Mouse (Mus musculus): ENCODE measurements around the gene H2-DMb1.
A peak's percentile ranks its signal among the peaks of the same experiment; 100 is the strongest.
"Not testable (repeated sequence)": the region's sequence is repeated elsewhere in the genome, so short reads cannot be mapped to it uniquely, and the experiment has no call there.

Gene H2-DMb1

DNA sequence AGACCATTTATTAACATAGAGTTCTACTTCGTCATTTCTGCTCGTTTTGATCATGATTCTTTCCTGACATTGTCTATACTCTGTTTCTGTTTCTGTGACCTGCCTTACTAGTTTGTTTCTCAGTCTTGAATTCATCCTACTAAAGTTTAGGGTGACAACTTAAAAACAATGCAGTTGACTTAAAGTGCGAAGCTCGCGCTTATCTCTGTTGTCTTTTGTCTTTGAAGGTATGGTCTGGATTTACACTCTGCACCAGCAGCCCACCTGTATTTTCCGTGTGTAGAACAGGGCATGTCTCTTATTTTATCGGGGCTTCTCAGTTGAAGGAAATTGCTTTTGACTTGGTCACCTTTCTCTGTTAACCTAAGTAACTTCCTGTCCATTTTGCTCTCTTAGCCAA lies 29.8 kb upstream of the H2-DMb1 start:
- no peak for DNase-seq (ENCODE audit: low spot score in 2 of 2)

DNA sequence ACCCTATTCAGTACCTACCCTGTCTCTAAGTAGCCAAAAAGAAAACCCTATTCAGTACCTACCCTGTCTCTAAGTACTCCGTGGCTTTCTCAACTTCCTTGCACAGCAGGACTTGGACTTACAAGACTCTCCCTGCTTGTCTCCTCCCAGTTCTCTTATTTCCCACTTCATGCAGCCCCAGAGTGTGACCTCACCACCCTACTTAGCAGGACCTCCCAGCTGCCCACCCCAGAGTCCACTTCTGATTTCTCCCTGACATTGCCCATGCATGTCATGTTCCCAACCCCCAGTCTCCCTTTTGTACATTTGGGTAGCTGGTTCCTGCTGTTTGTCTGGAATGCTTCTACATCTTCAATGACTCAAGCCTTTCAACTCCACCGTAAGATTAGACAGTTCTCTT lies 29.4 kb upstream of the H2-DMb1 start:
- no peak for DNase-seq (ENCODE audit: low spot score in 2 of 2)

DNA sequence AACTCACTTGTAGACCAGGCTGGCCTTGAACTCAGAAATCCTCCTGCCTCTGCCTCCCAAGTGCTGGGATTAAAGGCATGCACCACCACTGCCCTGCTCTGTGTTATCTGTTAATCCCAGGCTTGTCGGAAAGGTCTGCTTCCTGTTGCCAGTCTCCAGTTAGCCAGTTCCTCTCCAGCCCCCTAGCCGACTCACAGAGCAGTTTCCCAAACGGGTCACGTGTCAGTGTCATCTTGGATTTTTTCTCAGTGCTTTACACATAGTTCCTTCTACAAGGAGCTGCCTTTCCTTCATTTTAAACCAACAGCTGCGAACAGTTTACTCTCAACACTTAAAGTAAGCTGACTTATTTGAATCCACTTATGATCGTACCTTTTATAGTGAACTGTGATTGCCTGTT lies 28.2 kb upstream of the H2-DMb1 start:
- DNase-seq (ENCODE audit: low spot score in 2 of 2), result no peak

DNA sequence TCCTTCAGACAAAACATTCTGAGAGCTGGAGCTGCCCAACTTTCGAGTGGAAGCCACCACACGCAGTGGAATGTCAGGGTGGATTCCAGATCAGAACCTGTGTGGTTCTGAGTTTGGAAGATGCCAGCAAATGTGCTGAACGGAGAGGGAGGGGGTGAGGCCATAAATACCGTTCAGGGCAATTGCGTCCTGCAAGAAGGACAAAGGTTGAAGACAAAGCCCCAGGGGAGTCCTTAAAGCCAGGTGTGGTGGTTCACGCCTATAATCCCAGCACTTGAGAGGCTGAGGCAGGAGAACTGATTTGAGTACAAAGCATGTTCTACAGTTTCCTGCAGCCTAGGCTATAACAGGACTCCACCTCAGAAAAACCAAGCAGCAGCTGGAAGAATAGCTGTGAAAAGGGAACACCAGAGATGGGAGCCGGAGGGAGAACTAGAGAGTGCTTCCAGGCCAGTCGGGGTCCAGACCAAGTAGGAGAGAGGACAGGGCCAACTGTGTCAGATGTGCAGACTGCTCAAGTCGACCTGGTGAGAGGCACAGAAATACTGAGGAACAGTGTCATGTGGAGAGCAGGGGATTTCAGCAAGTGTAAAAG lies 25.9 kb upstream of the H2-DMb1 start:
- DNase-seq (ENCODE audit: low spot score in 2 of 2), result no peak

DNA sequence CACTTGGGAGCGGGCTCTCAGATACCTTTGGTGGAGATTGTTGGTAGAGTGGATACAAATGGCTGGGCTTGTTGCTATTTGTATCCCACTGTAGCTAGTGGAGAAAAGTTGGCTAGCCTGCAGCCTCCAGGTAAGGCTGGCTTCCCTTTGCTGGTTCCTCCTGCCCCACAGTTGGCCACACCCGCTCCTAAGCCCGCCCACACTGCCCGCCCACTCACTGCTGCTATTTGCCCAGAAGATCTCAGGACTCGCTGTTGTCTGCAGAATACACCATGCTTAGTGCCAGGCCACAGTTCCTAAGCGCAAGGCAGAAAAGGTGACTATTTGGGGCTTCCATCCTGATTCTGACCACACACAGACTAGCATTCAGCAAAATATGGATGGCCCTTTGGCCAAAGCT lies 25.4 kb upstream of the H2-DMb1 start:
- peak; percentile 41 to 49 for DNase-seq (ENCODE audit: low spot score in 2 of 2)

DNA sequence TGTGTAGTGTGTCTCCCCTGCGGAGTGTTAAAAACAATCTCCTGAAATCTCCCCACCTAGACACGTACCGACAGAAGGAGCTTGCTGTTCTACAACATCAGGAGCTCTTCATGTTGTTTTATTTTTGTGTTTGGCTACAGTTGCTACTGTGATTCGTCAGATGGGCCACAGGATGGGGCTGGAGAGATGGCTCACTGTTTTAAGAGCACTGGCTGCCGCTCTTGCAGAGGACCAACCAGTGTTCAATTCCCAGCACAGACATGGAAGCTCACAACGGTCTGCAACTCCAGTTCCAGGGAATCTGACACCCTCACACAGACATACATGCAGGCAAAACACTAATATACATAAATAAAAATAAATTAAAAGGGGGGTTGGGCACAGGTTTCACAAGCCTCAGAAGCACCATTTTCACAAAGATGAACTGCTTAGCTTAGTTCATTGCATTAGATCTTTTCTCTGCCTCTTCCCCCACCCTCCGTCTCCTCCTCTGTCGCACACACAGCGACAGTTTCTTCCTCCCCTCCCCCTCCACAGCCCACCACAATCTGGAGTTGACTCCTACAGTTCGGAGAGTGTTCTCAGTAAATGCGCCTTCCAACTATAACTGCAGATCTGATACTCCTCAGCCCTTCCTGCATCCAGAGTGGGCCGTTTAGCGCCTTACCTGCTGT lies 24.5 kb upstream of the H2-DMb1 start:
- DNase-seq (ENCODE audit: low spot score in 2 of 2), result peak; percentile 49 to 52

DNA sequence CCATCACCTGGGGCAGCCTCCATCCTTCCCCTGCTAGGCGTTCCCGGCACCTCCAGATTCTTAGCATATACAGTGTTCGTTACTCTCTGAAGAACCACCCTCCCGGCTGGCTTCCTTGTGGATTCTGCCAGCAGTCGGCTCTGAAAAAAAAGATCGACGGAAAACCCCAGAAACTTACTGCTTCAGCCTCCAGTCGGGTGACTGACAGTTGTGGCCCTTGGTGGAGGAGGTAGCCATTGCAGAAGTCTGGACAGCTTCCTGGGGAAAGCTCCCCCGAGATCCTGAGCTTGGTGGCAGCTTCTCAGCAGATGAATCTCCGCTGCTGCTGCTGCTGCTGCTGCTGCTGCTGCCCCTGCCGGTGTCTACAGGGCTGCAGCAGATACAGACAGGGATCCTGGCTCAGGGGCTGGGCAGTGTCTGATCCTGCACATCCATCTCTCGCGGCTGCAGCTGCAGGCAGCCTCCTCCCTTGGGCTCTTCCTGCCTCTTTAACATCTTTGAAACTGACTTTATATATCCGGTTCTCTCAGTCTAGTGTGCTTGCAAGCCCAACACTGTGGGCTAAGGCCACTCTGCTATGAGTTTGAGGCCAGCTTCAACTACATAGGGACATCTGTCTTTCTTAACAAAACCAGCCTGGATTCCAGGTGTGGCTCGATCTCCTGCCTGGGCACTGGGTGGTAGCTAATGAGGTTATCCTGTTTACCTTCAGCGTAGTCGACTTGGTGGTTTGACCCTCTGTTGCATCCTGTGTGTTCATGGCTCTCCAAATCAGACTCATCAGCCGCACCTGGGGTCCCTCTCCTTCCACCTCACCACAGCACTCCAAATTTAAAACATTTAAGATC lies 23.7 kb upstream of the H2-DMb1 start:
- peak; percentile 51 to 60 for DNase-seq (ENCODE audit: low spot score in 2 of 2)

DNA sequence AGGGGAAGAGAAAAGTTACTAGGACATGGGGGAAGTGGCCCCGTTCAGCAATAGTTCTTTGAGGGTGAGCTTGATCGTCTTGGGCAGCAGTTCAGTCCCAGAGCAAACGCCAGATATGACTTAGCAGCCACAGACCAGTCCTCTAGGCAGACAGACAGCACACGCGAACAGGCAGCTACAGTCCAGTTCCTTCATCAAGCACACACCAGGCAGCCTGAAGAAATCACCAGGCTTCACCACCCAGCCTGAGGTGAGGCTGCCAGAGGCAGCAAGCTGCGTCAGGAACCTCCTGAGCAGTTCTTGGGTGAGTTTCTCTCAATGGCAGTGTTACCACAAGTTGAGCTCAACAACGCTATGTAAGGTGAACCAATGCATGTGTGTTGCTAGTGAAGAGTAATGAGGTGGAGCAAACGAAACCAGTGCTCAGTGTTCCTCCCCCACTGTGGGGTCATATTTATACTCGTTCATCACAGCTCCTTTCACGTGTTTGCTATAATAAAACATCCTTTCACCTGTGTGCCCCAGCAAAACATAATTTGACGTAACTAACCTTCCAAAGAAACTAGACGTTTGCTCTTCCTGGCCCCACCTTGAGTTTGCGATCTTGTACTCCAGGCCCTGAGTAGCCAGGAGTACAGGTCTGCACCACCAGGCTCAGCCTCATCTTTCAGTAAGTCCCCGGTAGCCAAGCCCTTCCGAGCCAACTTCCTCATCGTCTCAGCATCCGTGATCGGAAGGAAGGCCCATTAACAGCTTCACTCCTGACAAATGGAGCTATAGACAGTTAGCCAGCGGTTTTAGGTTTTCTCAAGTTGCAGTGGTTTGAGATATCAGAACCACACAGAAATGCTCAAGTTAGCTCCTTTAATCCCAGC lies 22.6 kb upstream of the H2-DMb1 start:
- no peak for DNase-seq (ENCODE audit: low spot score in 2 of 2)

DNA sequence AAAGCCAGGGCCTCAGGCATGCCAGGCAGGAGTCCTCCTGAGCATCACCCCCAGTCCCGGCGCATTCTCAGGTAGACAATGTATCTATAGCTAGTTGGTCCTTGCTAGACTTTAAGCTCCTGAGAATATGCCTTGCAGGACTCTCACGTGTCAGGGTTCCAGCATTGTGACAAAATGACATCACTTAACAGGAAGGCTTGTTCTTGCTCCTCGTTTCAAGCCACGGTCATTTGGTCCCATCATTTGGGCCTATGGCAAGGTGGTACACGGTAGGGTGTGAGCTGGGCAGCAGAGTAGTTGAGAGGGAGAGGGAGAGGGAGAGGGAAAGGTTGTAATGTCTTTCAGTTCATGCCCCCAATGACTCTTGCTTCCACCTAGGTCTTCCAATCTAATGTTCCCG lies 21.0 kb upstream of the H2-DMb1 start:
- no peak for DNase-seq (ENCODE audit: low spot score in 2 of 2)

DNA sequence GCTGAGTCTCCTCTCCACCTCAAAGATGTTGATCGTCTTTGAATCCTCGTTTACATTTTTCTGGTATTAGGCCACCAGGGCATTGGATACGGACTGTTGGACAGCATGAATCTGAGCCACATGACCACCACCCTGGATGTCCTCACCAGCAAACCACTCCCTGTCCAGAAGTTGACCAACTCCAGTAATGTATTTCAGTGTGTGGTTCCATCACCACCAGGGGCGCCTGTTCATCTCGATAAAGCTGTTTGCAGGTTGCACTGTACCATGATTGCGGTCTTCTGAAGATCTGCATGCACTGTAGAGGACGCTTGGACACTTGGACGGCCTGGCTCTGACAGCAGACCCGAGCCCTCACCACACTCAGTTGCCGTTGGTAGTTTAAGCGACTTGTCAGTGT lies 19.6 kb upstream of the H2-DMb1 start:
- no peak for DNase-seq (ENCODE audit: low spot score in 2 of 2)

DNA sequence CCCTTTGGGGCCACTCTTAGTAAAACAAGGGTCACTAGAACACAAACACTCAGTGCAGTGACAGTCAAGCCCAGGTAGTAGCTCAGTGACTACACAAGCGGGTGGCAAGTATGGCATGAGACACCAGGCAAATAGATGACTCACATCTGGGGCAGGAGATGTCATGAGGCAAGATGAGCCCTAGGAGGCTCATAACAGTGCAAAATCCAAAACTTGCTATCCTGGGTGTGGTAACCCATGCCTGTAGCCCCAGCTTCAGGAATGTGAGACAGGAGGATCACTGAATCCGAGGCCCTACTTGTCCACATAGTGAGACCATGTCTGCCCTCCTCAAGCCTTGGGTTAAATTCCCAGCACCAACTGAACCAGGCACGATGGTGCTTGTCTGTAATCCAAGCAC lies 18.4 kb upstream of the H2-DMb1 start:
- DNase-seq (ENCODE audit: low spot score in 2 of 2), result no peak

DNA sequence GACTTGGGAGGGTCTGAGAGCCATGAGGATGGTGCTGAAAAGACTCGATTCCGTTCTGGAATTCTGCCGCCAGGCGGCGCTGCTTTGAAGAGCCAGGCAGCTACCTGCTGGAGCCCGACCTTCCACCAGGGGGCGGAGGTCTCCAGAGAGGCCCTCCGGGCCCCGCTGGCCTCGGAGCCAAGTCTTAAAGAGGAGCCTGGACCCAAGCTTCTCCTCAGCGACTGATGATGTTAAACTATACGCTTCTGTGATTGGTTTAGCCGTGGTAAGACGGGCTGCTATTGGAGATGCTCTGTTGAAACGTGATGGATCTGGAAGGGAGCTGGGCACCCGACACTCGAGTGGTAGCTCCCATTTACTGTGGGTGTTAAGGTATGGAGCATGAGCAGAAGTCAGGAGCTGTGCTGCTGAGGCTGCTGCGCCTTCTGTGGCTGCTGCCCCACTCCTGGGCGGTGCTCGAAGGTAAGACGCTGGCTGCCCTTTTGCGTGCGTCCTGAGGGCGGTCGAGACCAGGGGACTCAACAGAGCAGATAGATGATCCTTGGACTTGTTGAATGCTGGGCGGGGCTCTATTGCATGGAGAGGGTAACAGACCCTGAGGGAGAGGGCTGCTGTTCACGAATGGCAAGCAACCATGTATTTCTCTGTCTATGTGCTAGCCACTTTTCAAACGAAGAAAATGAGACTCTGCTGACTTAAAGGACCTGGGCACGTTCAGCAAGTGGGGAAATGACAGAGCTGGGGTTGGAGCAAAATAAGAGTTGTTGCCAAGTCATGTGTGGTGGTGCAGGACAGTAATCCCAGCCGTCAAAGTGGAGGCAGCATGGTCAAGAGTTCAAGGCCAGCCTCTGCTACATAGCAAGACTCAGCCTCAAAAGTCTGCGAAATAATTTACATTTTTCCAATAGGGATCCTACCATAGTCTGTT lies 17.3 kb upstream of the H2-DMb1 start:
- peak; percentile 95 to 100 for DNase-seq (ENCODE audit: low spot score in 2 of 2)

DNA sequence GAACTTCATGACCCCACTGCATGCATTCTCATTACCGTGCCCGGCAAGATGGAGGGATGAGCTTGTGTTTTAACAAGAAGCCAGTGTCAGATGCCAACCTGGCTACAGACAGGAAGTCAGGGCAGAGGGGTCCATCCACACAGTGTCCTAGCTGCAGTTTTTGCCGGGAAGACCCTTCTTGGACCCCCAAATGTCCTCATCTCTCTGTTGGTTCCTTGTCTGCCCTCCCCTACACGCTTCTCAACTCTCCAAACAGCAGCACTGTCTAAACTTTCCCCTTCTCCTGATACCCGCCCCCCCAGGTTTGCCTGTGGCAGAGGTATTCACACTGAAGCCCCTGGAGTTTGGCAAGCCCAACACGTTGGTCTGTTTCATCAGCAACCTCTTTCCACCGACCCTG lies 15.3 kb upstream of the H2-DMb1 start:
- no peak for DNase-seq (ENCODE audit: low spot score in 2 of 2)

DNA sequence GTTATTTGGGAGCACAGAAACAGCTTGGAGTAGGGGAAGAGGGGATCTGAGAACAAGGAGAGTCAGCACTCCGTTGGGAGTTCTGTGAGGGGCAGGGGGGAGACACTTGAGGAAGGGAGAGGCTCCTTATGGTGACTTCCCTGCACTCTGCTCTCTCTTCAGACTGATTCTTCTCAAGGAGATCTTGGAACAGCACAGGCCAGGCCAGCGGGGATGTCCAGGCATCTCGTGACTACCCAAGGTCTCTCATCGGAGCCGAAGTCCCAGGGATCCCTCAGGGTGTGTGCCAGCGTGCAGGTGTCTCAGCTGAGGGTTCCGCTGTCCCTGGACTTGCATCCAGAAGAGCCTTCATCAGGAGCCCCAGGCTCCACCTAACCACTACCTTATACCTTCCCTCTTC lies 14.2 kb upstream of the H2-DMb1 start:
- no peak for DNase-seq (ENCODE audit: low spot score in 2 of 2)

DNA sequence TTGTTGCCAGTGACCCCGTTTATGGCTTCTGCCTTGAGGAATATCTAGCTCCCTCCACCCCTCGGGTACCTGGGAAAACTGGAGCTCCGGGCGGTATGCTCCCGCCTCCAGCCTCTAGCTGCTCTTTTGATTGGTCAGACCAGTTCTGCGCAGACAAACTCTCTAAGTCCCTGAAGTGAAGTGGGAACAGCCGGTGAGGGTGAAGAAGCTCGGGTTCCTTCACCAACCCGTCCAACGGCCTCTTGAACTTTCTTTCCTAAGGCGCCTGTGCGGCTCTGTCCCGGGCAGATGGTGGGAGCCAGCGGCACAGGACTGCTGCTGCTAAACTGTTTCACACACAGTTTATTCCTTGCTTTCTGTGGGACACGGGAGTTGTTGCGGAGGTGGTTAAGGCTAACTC lies 13.5 kb upstream of the H2-DMb1 start:
- DNase-seq (ENCODE audit: low spot score in 2 of 2), result no peak

DNA sequence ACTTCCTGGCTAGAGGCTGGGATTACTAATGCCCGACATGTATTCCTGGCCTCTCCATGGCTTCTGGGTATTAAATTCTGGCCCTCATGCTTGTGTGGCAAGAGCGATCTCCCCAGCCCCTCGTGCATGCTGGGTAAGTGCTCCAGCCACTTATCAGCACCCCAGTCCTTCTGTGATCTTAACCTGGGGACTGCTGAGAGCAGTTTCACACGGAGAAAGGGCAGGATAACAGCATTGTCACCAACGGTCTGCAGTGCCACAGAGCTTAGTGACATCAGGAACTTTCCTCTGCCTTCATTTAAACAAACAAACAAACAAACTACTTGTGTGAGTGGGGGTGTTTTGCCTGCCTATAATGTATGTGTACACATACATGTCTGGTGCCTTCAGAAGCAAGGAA lies 12.6 kb upstream of the H2-DMb1 start:
- DNase-seq (ENCODE audit: low spot score in 2 of 2), result no peak

DNA sequence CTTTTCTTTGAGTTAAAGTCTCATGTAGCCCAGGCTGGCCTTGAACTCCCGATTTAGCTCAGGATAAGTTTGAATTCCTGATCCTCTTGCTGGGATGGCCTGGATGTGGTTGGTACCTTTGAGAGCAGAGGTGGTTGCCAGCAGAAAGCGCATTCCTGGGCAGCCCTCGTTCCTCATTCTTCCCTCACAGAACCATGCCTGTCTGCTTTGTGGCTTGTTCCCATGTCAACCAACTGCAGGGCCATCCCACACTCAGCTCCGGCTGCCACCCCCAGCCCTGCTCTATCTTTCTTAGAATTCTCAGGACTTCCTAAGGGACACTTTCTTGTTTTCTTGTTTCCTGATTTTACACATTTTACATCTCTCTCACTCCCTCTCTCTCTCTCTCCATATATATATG lies 11.4 kb upstream of the H2-DMb1 start:
- no peak for DNase-seq (ENCODE audit: low spot score in 2 of 2)

DNA sequence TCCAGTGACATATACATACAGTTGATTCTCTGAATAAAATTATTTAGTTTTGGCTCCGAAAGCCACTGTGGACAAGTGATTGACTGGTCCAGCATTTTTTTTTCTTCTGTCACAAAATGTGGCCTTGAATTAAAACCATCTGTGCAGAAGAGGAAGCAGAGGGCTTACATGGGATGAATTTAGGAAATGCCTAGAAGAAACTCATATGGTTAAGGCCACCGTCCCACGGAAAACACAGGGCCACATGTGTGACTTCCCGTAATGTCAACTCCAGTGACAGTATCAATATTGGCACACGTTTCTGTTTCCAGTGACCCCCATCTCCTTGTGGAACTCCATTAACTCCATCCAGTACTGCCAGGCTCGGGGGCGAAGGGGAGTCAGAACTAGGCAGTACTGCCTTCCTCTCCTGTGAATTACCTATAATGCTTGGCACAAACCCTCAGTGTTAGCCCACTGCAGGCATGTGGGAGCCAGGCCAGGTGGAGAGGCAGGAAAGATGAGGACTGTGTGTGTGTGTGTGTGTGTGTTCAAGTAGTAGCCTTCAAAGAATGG lies 10.3 kb upstream of the H2-DMb1 start:
- DNase-seq (ENCODE audit: low spot score in 2 of 2), result no peak

DNA sequence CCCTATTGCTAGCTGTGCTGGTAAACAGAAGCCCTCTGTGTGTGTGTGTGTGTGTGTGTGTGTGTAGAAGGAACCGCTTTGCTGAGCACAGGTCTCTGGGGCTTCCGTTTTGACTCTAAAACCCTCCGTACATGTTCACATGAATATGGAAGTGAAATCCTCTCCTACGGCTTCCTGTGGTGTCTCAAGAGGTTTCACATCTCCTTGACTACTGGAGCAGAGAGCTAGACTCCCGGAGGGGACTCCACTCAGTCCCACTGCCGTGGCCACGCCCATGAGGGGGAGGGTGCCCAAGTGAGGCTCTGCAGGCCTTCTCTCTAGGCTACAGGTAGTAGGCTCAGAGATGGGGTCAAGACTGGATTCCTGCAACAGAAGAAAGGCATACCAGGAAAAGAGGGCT lies 9.8 kb upstream of the H2-DMb1 start, which contains the start of gene H2-DMb2:
H2-DMb2 (plus strand) TSS at position 275 of the 400 bp plus-strand sequence.
- peak; percentile 75 to 79 for DNase-seq (ENCODE audit: low spot score in 2 of 2)

DNA sequence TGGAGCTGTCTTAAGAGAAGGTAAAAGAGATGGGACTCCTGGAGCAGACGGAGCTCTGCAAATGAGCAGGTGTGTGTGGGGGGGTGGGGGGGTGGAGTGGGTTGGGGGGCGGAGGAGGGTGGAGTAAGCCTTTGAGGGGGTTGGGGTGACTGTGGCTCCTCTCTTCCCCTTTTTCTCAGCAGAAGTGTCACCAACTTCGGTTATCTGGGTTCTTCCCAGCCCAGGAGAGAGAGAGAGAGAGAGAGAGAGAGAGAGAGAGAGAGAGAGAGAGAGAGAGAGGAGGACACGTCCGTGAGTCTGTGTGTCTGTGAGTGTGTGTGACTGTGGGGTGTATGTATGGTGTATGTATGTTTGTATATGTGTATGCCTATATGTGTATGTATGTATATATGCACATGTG lies 9.4 kb upstream of the H2-DMb1 start:
- no peak for DNase-seq (ENCODE audit: low spot score in 2 of 2)

DNA sequence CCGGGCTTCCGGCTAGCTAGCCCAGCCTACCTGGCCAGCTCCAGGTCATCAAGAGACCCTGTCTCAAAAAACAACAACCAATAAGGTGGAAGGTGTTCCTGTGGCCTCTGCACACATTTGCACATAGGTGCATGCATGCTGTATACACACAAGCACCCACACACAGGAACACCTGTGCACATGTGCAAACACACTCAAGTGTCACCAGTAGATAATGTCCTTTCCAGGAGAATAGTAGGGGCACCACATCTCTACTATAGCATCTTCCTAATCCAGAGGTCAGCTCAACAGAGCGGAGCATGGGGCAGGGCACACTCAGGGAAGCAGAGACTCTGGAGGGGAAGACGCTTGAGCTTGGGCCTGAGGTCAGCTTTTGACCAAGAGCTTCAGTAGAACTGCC lies 8.7 kb upstream of the H2-DMb1 start:
- DNase-seq (ENCODE audit: low spot score in 2 of 2), result not testable (repeated sequence)

Measured in thymus, postnatal 10 days (tissue).